Mouse (Mus musculus): Measurements from ENCODE around the gene Stx19.

Stx19 gene

DNA sequence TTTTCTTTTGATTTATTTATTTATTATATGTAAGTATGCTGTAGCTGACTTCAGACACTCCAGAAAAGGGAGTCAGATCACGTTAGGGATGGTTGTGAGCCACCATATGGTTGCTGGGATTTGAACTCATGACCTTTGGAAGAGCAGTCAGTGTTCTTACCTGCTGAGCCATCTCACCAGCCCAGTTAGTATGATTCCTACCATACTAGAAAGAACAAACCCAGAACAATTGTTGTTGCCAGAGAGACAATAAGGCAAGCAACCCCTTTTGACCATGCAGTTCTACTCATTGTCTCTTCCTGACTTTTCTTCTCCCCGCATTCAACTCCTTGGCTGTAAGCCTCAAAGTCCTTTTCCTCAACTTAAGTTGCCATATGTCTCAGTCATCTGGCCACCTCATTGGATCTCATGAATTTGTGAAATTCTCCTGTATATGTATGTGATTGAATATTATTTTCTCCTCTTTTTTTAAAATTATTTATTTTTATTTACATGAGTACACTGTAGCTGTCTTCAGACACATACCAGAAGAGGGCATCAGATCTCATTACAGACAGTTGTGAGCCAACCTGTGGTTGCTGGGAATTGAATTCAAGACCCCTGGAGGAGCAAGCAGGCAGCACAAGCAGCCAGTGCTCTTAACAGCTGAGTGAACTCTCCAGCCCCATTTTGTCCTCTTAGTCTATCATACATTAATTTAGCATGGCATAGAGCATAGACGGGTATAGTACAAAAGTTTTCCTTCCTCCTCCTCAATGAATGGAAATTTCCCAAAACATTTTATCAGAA, 38.2 kb downstream of the Stx19 start:
- DNase-seq = no peak

DNA sequence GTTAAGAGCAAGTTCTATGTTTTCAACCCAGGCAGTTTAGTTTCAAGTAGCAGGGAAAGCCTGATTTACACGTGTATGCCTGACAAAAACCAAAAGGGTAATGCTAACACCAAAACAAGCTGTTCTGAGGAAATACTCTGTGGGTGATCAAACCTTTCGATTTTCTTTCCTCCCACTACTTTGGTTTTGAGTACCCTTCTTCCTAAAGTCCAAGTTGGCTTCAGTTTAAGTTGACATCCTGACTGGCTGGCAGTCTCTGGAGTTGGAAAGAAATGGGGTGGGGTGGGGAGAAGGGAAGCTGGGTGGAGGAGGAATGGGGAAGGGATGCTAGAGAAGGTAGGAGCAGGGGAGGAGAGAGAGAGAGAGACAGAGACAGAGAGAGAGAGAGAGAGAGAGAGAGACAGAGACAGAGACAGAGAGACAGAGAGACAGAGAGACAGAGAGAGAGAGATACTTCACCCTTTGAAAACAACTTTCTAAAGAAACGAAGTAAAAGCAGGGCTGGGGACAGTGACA, 39.2 kb downstream of the Stx19 start:
- no peak for DNase-seq

DNA sequence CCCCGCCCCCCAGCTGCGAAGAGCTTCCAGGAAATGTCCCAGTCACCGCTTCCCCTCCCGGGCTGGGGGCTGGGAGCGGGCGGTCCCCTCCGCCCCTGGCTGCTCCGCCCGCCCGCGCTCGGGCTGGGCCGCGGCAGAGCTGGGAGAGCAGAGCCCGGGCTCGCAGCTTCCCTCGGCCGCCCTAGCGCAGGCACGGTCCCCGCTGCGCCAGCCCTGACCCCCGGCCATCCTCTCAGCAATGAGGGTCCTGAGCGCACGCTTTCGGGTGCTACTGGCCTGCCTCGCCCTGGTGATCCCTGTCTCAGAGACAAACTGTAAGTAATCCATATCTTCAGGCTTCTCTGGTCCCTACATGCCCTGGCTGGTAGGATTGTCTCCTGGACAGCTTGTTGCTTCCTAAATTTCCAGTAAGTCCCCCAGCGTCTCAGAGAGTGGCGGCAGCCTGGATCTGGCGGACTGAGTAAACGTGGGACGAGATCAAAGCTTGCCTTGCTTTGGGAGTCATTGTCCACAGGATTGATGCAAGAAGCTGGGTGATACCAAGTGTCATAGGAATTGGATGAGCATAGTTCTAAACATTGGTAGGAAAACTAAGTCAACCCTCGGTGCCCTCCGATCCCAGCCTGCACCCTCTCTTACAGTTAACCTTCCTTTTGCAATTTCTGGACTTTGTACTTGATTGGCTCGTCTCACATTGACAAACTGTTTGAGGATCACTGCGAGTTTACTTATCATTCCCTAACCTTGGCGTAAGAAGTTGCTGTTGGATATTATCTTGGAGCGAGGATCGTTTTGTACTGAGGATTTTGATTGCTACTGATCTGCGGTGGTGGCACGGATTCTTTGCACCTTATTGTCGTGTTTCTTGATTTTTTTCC, 40.0 kb downstream of the Stx19 start, which contains the start of gene Pros1:
Pros1 (plus strand) TSS at position 117 of the 878 bp plus-strand sequence.
- DNase-seq = peak; percentile 32 to 46

DNA sequence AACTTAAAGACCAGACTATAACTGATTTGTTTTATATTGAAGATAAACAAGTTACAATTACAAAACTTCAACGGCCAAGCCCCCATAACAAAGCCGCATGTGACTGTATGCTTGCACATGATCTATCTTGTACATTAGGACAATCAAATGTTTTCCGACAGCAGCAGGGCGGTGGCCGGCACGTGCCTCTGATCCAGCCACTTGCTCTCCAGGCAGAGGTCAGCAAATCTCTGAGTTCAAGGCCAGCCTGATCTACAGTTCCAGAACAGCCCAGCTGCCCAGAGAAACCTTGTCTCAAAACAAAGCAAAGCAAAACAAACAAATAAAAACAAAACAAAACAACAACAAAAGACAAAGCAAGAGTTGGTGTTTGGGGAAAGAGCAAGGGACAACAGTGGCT, 40.9 kb downstream of the Stx19 start:
- no peak for DNase-seq

DNA sequence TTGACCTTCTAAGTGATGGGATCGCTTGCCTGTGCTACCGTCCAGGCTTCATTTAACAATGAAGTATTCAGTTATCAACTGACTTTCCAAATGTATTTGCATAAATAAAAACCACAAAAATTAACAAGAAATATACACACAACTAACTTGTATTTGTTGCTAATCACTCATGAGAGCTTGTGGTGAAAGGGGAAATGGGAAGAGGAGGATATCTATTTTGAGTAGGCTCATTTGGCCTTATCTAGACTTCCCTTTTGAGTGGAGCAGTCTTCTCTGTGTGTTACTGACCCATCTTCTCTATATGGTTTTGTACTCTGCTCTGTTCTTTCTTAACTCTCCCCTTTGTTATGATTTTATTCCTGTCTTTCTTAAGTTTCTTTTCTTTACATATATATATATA, 41.8 kb downstream of the Stx19 start:
- no peak for DNase-seq

DNA sequence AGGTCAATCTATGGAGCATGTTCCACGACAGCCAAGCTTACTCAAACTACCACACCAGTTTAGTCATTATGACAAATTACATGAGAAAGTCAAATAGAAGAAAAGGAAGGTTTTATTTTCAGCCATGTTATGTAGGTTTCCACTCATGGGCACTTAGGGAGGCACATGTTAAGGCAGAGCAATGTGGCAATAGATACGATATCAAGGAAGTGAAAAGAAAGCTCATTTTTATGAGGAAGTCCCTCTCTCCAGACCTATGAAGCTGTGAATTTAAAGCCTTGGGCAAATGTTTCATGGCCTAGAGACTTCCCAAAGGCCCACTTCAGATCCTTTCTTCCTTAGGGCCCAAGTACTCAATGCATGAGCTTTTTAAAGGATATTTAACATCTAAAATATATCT, 43.0 kb downstream of the Stx19 start:
- no peak for DNase-seq

DNA sequence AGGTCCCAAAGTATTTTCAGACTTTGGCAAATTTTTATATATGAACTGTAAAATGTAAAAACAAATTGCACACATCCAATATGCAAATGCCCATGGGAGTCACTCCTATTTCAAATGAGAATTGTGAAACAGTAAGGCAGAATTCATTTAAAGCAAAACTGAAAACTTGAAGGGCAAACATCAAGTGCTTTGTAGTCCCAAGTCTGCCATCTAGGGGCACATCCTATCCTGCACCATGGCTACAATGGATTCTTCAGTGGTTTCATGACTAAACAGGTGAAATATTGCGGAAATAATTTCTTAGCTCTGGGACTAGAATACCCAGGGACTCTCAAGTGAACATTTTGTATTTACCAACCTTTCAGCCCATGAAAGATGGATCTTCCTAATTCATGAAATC, 43.5 kb downstream of the Stx19 start:
- peak in 1 of 2 experiments; percentile 6 for DNase-seq

DNA sequence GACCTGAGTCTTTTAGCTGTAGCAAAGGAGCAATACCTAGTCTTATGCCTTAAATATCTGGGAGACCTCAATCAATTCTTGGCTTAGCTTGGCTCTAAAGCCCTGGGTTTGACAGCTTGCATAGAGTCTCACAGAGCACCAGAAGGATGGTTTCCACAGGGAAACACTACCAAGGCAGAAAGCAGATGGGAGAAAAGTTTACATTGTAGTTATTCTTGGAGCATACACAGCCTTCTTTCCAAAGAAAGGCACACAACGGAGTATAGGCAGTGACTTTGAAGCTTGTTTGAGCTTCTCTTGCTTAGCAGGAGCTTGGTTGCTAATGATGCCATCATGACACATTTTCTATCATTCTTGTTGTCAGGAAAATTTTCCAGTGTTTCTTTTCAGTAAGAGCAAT, 45.7 kb downstream of the Stx19 start:
- no peak for DNase-seq

DNA sequence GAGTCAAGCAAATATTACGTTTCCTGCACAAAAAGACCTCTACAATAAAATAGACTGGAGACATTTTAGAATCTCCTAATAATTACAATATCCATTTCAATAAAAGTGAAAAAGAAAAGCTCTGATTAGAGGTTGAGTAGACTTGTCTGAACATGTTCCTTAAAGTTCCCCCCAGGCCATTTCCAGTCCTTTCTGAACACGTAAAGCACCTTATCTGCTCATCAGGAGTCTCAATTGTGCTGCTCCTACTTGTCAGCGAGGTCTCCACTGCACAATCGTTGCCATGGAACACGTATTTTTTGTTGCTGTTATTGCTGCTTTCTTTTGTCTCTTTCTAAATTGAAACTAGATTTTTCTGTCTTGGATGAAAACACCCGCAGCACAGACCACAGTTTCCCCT, 47.0 kb downstream of the Stx19 start:
- DNase-seq = no peak

DNA sequence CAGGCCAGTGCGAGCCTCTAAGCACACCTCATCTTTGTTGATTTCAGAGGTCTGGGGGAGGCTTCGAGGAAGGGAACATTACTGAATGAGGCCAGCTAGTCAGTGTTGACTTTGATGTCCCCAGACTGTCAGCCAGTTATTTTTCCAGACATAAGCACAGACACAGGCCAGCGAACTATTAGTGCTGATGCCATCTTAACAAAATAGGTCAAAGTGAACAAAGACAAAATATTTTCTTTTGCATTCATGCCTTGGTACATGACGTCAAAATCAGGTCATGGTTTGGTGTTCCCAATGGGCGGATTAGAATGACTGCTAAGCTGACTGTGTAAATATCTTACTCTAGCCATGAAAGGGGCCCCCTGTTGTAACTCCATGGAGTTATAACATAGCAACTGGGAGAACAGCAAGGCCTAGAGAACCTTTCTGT, 58.2 kb downstream of the Stx19 start:
- no peak for DNase-seq

DNA sequence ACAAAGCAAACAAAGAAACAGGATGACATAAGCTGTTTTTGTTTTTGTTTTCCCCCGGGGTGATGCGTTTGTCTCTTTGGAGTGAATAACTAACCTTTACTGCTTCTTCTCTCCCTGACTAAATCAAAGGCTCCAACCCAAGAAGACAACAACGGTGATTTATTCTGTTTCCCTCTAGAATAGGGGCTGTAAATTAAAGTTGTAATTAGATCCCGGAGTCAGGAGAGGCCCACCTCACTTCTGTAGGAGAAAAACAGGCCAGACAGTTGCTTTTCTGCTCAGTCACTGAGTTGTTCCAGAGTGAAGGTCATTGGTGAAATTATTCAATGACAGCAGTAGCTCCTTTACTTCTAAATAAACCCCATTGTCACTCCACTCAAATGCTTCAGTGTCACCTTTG, 58.7 kb downstream of the Stx19 start:
- DNase-seq = no peak

All from kidney, adult 8-10 months (tissue).